In the genomic region with DNA sequence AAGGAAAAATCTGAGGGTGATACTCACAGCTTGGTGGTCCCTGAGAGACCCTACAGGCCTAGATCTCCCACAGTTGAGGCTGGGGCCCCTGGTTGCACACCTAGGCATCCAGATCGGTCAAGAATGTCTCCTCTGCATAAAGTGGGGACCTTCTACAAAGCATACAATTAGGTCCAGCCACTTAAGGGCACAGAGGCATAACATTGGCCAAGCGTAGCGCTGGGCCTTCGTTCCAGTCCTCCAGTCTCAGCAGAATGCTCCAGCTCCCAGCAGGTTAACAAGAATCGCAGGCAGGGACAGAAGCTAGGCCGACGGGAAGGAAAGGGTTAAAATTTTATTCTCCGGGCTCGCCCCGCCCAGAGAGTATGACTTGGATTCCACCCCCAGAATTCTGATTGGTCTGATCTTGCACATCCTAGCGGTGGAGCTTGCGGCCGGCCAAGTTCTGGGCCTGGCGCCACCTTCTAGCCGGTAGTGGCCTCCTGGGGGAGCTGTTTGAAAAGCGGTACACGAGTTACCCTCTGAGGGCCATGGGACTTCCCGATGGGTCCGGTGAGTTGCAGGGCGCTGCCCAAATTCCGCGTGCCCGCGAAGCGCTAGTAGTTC, we compare ENCODE assay signal across 8 mouse cellular contexts. TPM values are rescaled to one million over a fixed set of nuclear protein-coding genes. Genes with fewer than 3 reads are reported as not detected.
A peak's percentile ranks its signal among the peaks of the same experiment; 100 is the strongest.
DNase-seq lines count a peak whose midpoint lies in the region; ATAC-seq and TF ChIP-seq lines count a peak whose summit lies in the region.

No protein-coding gene starts in this region.

- H3K9ac ChIP-seq in forebrain, postnatal 0 days = peak overlapping the region; percentile 66
- H3K9ac ChIP-seq in lung, embryonic 15.5 days = peak overlapping the region; percentile 63

- intact Hi-C loops in heart, postnatal 36 days (cut with DNase I) = no loop called here

- H3K27me3 ChIP-seq in forebrain, postnatal 0 days (ENCODE audit: insufficient read depth, low read length) = no peaks in the 10 kb centered on the region
- H3K27me3 ChIP-seq in lung, embryonic 15.5 days = 0 out of 2 replicates have a peak, but pooled peaks cover 2% of the 10 kb centered on the region

- peak; percentile 72 for TF ChIP-seq CTCF in forebrain, postnatal 0 days (IDR thresholded peaks at IDR 0.05; ENCODE audit: low read depth)

- peak overlapping the region; percentile 69 for H3K4me2 ChIP-seq in forebrain, postnatal 0 days (ENCODE audit: low read depth)
- peak overlapping the region; percentile 86 for H3K4me2 ChIP-seq in lung, embryonic 15.5 days

- 4% methylated on average over 24 of the region's 25 CpGs for WGBS in forebrain, postnatal 0 days
- WGBS in lung, embryonic 15.5 days = 3% methylated on average over 25 of the region's 25 CpGs

- H3K4me3 ChIP-seq in forebrain, postnatal 0 days (ENCODE audit: low read depth, low read length) = peak overlapping the region; percentile 66
- H3K4me3 ChIP-seq in lung, embryonic 15.5 days = peak overlapping the region; percentile 68

- 0 out of 2 replicates have a peak, but pooled peaks cover 3% of the 10 kb centered on the region for H3K4me1 ChIP-seq in forebrain, postnatal 0 days (ENCODE audit: insufficient read depth)
- peaks cover 20% of the 10 kb centered on the region for H3K4me1 ChIP-seq in lung, embryonic 15.5 days

- peak; percentile 94 for ATAC-seq in forebrain, postnatal 0 days
- ATAC-seq in lung, embryonic 15.5 days (ENCODE audit: borderline replicate concordance, extremely low read depth, low FRiP score, low TSS enrichment) = peak; percentile 94

- peaks cover 51% of the 10 kb centered on the region for H3K36me3 ChIP-seq in forebrain, postnatal 0 days (ENCODE audit: insufficient read depth)
- H3K36me3 ChIP-seq in lung, embryonic 15.5 days = no peaks in the 10 kb centered on the region

- peak overlapping the region; percentile 64 for H3K27ac ChIP-seq in forebrain, postnatal 0 days (ENCODE audit: low read depth, low read length)
- peak overlapping the region; percentile 91 for H3K27ac ChIP-seq in lung, embryonic 15.5 days

- peak; percentile 96 for DNase-seq in NIH3T3 (ENCODE audit: low read depth)
- DNase-seq in cerebellum, adult 8-10 months = peak; percentile 92
- DNase-seq in forebrain, postnatal 0 days = peak; percentile 94
- peak; percentile 90 to 91 for DNase-seq in heart, postnatal 36 days
- DNase-seq in layer of hippocampus, adult 18-20 months (ENCODE audit: low spot score in 2 of 2) = peak; percentile 89 to 95
- DNase-seq in ovary, postnatal 36 days (ENCODE audit: low spot score) = peak; percentile 89
- DNase-seq in thymus, postnatal 25 days = peak; percentile 89

- no peaks in the 10 kb centered on the region for H3K9me3 ChIP-seq in forebrain, postnatal 0 days (ENCODE audit: low read length)
- no peaks in the 10 kb centered on the region for H3K9me3 ChIP-seq in lung, embryonic 15.5 days

RNA-seq across cellular contexts. Expression of a gene that starts 0.7 kb away (rescaled TPM):
- total RNA-seq in forebrain, postnatal 0 days (2014; rRNA removed) = 19.4 and 29.6 TPM in 2 replicates
- 15.9 and 18.0 TPM in 2 replicates for polyA plus RNA-seq in forebrain, postnatal 0 days (2015; fragmentation: Nextera tagmentation; extraction: Ambion mirVana)
- 10 to 100 TPM; 26.8 to 29.2 TPM for total RNA-seq in heart, postnatal 36 days (2021)
- total RNA-seq in layer of hippocampus, adult 18-20 months (2021) = 10 to 100 TPM; 13.8 to 16.1 TPM
- 7.8 and 10.4 TPM in 2 replicates for polyA plus RNA-seq in lung, embryonic 15.5 days (2015; fragmentation: Nextera tagmentation; extraction: Ambion mirVana)

RNA-seq across cellular contexts. Expression of a gene that starts 27.6 kb away (rescaled TPM):
- total RNA-seq in forebrain, postnatal 0 days (2014; rRNA removed) = 43.0 and 52.2 TPM in 2 replicates
- 3.9 and 6.8 TPM in 2 replicates for polyA plus RNA-seq in forebrain, postnatal 0 days (2015; fragmentation: Nextera tagmentation; extraction: Ambion mirVana)
- total RNA-seq in heart, postnatal 36 days (2021) = under 1 TPM in 1 of 2 experiments, not detected in 1; 0.14 TPM
- 10 to 100 TPM; 54.6 to 58.6 TPM for total RNA-seq in layer of hippocampus, adult 18-20 months (2021)
- 0.14 and 0.15 TPM in 2 replicates for polyA plus RNA-seq in lung, embryonic 15.5 days (2015; fragmentation: Nextera tagmentation; extraction: Ambion mirVana)

RNA-seq across cellular contexts. Expression of a gene that starts 45.6 kb away (rescaled TPM):
- total RNA-seq in forebrain, postnatal 0 days (2014; rRNA removed) = 27.4 and 27.6 TPM in 2 replicates
- 18.6 and 24.5 TPM in 2 replicates for polyA plus RNA-seq in forebrain, postnatal 0 days (2015; fragmentation: Nextera tagmentation; extraction: Ambion mirVana)
- 1 to 10 TPM; 7.2 to 9.4 TPM for total RNA-seq in heart, postnatal 36 days (2021)
- 10 to 100 TPM; 75.6 to 78.8 TPM for total RNA-seq in layer of hippocampus, adult 18-20 months (2021)
- 15.3 and 16.6 TPM in 2 replicates for polyA plus RNA-seq in lung, embryonic 15.5 days (2015; fragmentation: Nextera tagmentation; extraction: Ambion mirVana)

Comparison
In these comparisons a context has a peak if more than half of its experiments do, and no peak if none do; other contexts are left out.
1. Peak in every context shown above with its lines: DNase-seq, ATAC-seq, H3K4me3 ChIP-seq and H3K27ac ChIP-seq.
2. RNA of a gene that starts 27.6 kb away (total RNA-seq): 54.6 to 58.6 TPM in layer of hippocampus, adult 18-20 months and 43.0 to 52.2 TPM in forebrain, postnatal 0 days; 0.14 TPM in heart, postnatal 36 days; every median in the first group is over 10 times any median in the second.